In the genomic region with DNA sequence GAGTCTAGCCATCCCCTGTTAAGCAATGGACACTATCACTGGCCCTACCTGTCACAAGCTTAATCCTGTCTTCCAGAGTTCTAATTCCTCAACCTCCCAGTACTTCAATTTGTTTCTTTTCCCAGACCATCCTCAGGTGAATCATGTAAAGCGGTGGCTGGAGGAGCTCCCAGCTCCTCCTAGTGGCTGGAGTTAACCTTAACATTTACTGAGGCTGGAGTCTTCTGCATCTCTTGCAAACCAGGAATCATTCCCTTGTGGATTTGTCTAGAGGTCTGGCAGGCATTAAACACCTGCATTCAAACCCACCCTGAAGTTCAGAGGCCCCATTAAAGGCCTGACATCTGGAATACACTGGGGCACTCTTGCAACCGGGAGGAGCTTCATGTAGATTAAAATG, we compare ENCODE assay signal across 15 mouse cellular contexts.
DNase-seq lines count a peak whose midpoint lies in the region; ATAC-seq and TF ChIP-seq lines count a peak whose summit lies in the region.
"Had no signal": no experiment of that assay in that cellular context is flagged by ENCODE, and none has a peak within 500 bp of the region (broad histone marks: within the 10 kb centered on the region; RNA-seq: fewer than 3 reads in every experiment).

No protein-coding gene starts in this region.

- no peak overlapping the region for H3K9ac ChIP-seq in kidney, postnatal 0 days (ENCODE audit: low read depth, low read length)
- H3K9ac ChIP-seq in stomach, postnatal 0 days (ENCODE audit: low read length): no peak overlapping the region
- H3K9ac ChIP-seq: midbrain, embryonic 12.5 days; neural tube, embryonic 15.5 days had no signal

- no peak for DNase-seq in cerebellum, adult 18-20 months
- DNase-seq in kidney, postnatal 0 days (ENCODE audit: low spot score): peak; percentile 1
- DNase-seq in kidney, postnatal 14 days: no peak
- peak; percentile 37 for DNase-seq in retina, embryonic 14.5 days (ENCODE audit: low spot score)
- no peak for DNase-seq in retina, postnatal 1 day
- DNase-seq in stomach, postnatal 0 days (ENCODE audit: low spot score): no peak
- DNase-seq in testis, postnatal 10 days (ENCODE audit: low spot score): no peak
- DNase-seq: cerebellum, postnatal 25 days; heart, adult 18-20 months; kidney, adult 9 months; lung, adult 2 months had no signal

- H3K4me2 ChIP-seq in kidney, postnatal 0 days (ENCODE audit: low read length): no peak overlapping the region
- H3K4me2 ChIP-seq in stomach, postnatal 0 days (replicated peaks; ENCODE audit: low read depth): no peak overlapping the region
- H3K4me2 ChIP-seq: midbrain, embryonic 12.5 days; neural tube, embryonic 15.5 days had no signal

- no peaks in the 10 kb centered on the region for H3K4me1 ChIP-seq in kidney, postnatal 0 days (replicated peaks; ENCODE audit: insufficient read depth, low read length)
- H3K4me1 ChIP-seq in stomach, postnatal 0 days (replicated peaks; ENCODE audit: control insufficient read depth, insufficient read depth): no peaks in the 10 kb centered on the region
- H3K4me1 ChIP-seq: hindbrain, embryonic 10.5 days; midbrain, embryonic 12.5 days; neural tube, embryonic 15.5 days had no signal

- WGBS in kidney, postnatal 0 days: 60% methylated on average over 2 of the region's 2 CpGs
- 68% methylated on average over 2 of the region's 2 CpGs for WGBS in stomach, postnatal 0 days

- no peak overlapping the region for H3K27ac ChIP-seq in kidney, postnatal 0 days
- no peak overlapping the region for H3K27ac ChIP-seq in stomach, postnatal 0 days (replicated peaks)
- H3K27ac ChIP-seq: hindbrain, embryonic 10.5 days; midbrain, embryonic 12.5 days had no signal

- TF ChIP-seq EP300 in stomach, postnatal 0 days (optimal IDR thresholded peaks at IDR 0.05): no peak

- no peak overlapping the region for H3K4me3 ChIP-seq in kidney, postnatal 0 days (replicated peaks; ENCODE audit: low read depth, low read length)
- no peak overlapping the region for H3K4me3 ChIP-seq in stomach, postnatal 0 days (ENCODE audit: low read depth, low read length)
- H3K4me3 ChIP-seq: hindbrain, embryonic 10.5 days; midbrain, embryonic 12.5 days; neural tube, embryonic 15.5 days had no signal

- no peaks in the 10 kb centered on the region for H3K9me3 ChIP-seq in kidney, postnatal 0 days (replicated peaks; ENCODE audit: low read length)
- no peaks in the 10 kb centered on the region for H3K9me3 ChIP-seq in stomach, postnatal 0 days (ENCODE audit: control insufficient read depth, low read length)
- H3K9me3 ChIP-seq: hindbrain, embryonic 10.5 days; midbrain, embryonic 12.5 days; neural tube, embryonic 15.5 days had no signal

- ATAC-seq in cerebellum, adult (ENCODE audit: insufficient number of reproducible peaks, low FRiP score, low TSS enrichment): peak; percentile 36; the same call in 1 of the 2 replicates
- no peak for ATAC-seq in kidney, postnatal 0 days (replicated peaks; ENCODE audit: low FRiP score, low read depth)
- no peak for ATAC-seq in stomach, postnatal 0 days (ENCODE audit: low FRiP score, low TSS enrichment)

- H3K36me3 ChIP-seq in kidney, postnatal 0 days (ENCODE audit: insufficient read depth, low read length): no peaks in the 10 kb centered on the region
- H3K36me3 ChIP-seq in stomach, postnatal 0 days (ENCODE audit: control insufficient read depth, insufficient read depth, low read length): no peaks in the 10 kb centered on the region
- H3K36me3 ChIP-seq: hindbrain, embryonic 10.5 days; midbrain, embryonic 12.5 days; neural tube, embryonic 15.5 days had no signal

- TF ChIP-seq CTCF in kidney, postnatal 0 days (IDR thresholded peaks at IDR 0.05; ENCODE audit: low read depth): peak; percentile 56; the same call in 1 of the 2 replicates
- TF ChIP-seq CTCF in stomach, postnatal 0 days (IDR thresholded peaks at IDR 0.05; ENCODE audit: low read depth): peak; percentile 58

- no peaks in the 10 kb centered on the region for H3K27me3 ChIP-seq in kidney, postnatal 0 days (ENCODE audit: insufficient read depth, low read length)
- H3K27me3 ChIP-seq in stomach, postnatal 0 days (ENCODE audit: control insufficient read depth, insufficient read depth, low read length): no peaks in the 10 kb centered on the region
- H3K27me3 ChIP-seq: midbrain, embryonic 12.5 days; neural tube, embryonic 15.5 days had no signal

Comparison
In these comparisons a context has a peak if more than half of its experiments do, and no peak if none do; other contexts are left out.
1. DNase-seq: peak in kidney, postnatal 0 days (single experiment) and retina, embryonic 14.5 days (single experiment); none in cerebellum, adult 18-20 months (0 of 2), kidney, postnatal 14 days (single experiment), retina, postnatal 1 day (single experiment), stomach, postnatal 0 days (single experiment) and testis, postnatal 10 days (single experiment).